Mouse (Mus musculus) kidney, postnatal 36 days (tissue): Measurements from ENCODE around the gene Rplp1.

Experiments
- DNase-seq, 2 experiments: peaks; one replicate each; pipeline ENCODE4 v3.0.0; 2021 to 2022; ENCODE audit warnings: mixed read lengths in 2 of 2

Gene Rplp1

GRCm38 (mm10) chr9:61873325-61873724 lies 41.0 kb downstream of the Rplp1 start:
- peak; percentile 20 to 52 for DNase-seq

- no peak for DNase-seq
These were observed 41.9 kb downstream of the Rplp1 start for GRCm38 (mm10) chr9:61872246-61872941.

DNA sequence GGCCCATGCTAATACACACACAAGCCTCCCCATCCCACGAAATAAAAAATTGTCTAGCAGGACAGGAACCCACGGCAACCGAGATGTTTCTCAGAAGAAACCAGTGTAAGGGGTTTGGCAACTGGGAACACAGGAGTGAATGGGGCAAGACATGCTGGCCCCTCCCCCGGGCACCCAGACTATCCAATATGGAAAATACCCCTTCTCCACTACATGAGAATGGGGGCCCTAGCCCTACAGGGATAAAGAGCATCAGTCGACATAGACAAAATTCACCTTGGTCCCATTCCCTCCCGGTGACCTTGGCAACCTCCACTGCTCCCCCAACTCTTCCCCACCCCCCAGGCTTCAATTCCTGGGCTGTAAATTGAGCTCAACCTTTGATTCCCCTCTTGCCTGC lies 42.5 kb downstream of the Rplp1 start:
- no peak for DNase-seq

GRCm38 (mm10) chr9:61867659-61868058 lies 46.7 kb downstream of the Rplp1 start:
- DNase-seq, result no peak
